Mouse (Mus musculus) small intestine, adult 2 months (tissue): ENCODE measurements around the gene Lrrc28.

Experiments
- CTCF ChIP-seq: fragments of 200-500 bp; IDR thresholded peaks from 2 replicates; pipeline ENCODE4 v1.5.1; 2012; ENCODE audit warnings: low read depth, mild to moderate bottlenecking, control low read depth, inconsistent platforms, low read length, moderate library complexity, mixed read lengths; ENCODE audit not compliant: insufficient replicate concordance, insufficient read length; ENCODE audit errors: extremely low read depth
- POLR2A ChIP-seq: fragments of 200-500 bp; IDR thresholded peaks from 2 replicates; pipeline ENCODE4 v1.6.1; 2012; ENCODE audit warnings: low read depth, mild to moderate bottlenecking, control low read depth, inconsistent platforms, low read length, moderate library complexity

- TF ChIP-seq CTCF (no peak), POLR2A (no peak)
Measured at GRCm38 (mm10) chr7:67583852-67584251, 61.2 kb downstream of the Lrrc28 start.
